Mouse (Mus musculus) macrophage (primary cell): ENCODE results near the gene Ica1l. TPM values are rescaled to one million over a fixed set of nuclear protein-coding genes. Genes with fewer than 3 reads are reported as not detected.
"Not testable (repeated sequence)": the region's sequence is repeated elsewhere in the genome, so short reads cannot be mapped to it uniquely, and the experiment has no call there.

Experiments
- H3K27ac ChIP-seq: fragments of 350-480 bp; formaldehyde crosslinking; 2 replicates; pipeline ENCODE4 v1.9.0; 2021
- H3K36me3 ChIP-seq: fragments of 350-480 bp; formaldehyde crosslinking; 2 replicates; pipeline ENCODE4 v1.9.0; 2021; ENCODE audit errors: inconsistent target
- H3K4me3 ChIP-seq: fragments of 350-480 bp; formaldehyde crosslinking; 2 replicates; pipeline ENCODE4 v1.9.0; 2021; ENCODE audit errors: inconsistent target
- H3K79me2 ChIP-seq: fragments of 350-480 bp; formaldehyde crosslinking; 2 replicates; pipeline ENCODE4 v1.9.0; 2021; ENCODE audit errors: inconsistent target
- WGBS: methylation state at CpG from one replicate; pipeline ENCODE4 v1.1.7; 2026; ENCODE audit warnings: inconsistent platforms; ENCODE audit not compliant: missing documents; 5-methylcytosine and 5-hydroxymethylcytosine counted together
- polyA plus RNA-seq: library from polyadenylated mRNA; stranded (reverse); fragments of 250-400 nt; gene quantifications from 3 replicates; pipeline ENCODE4 v1.2.4, GENCODE M21; 2018; ENCODE audit warnings: inconsistent platforms
- total RNA-seq, 78 experiments: library from RNA; depleted of rRNA; stranded (reverse); fragments of 250-400 nt; gene quantifications; 1 replicate in 9 of 78; 2 replicates in 24 of 78; 3 replicates in 43 of 78; 4 replicates in 2 of 78; pipeline ENCODE4 v1.2.4; 2018; ENCODE audit warnings: inconsistent platforms in 56 of 78

Ica1l gene
- not detected for total RNA-seq (2018; cell fraction: chromatin; rRNA removed)
- under 1 TPM in 12 of 26 experiments, not detected in 14; 0.03 to 0.31 (median 0.06) TPM for total RNA-seq (2018; cell fraction: cytosol; rRNA removed)
- total RNA-seq (2018; cell fraction: nucleus; rRNA removed): not detected
- not detected in 3 replicates for polyA plus RNA-seq

- Histone ChIP-seq H3K4me3 (no peak within 1 kb of the TSS), H3K27ac (no peak within 1 kb of the TSS), H3K79me2 (no peaks in the 10 kb centered on the region), H3K36me3 (no peaks in the 10 kb centered on the region)
- under 1% methylated on average over 75 of the region's 99 CpGs for WGBS
These were observed at the start of gene Ica1l for GRCm38 (mm10) chr1:60042796-60043469. TSS of gene Ica1l (minus strand) at chr1:60043184.

- Histone ChIP-seq H3K79me2 (no peaks in the 10 kb centered on the region), H3K36me3 (peaks cover 23% of the 10 kb centered on the region; the same call in 1 of the 2 replicates), H3K27ac (no peak overlapping the region), H3K4me3 (no peak overlapping the region)
- WGBS: 92% methylated on average over 6 of the region's 6 CpGs
These were observed 33.4 kb upstream of the Ica1l start for GRCm38 (mm10) chr1:60076411-60076810.

- Histone ChIP-seq H3K79me2 (no peaks in the 10 kb centered on the region), H3K27ac (no peak overlapping the region), H3K4me3 (no peak overlapping the region), H3K36me3 (peaks cover 23% of the 10 kb centered on the region; the same call in 1 of the 2 replicates)
- WGBS: 61% methylated on average over 3 of the region's 3 CpGs
These were observed 32.6 kb upstream of the Ica1l start for GRCm38 (mm10) chr1:60075590-60075989.

GRCm38 (mm10) chr1:60074935-60075334 is 32.0 kb upstream of the Ica1l start:
- Histone ChIP-seq H3K36me3 (peaks cover 19% of the 10 kb centered on the region; the same call in 1 of the 2 replicates), H3K27ac (no peak overlapping the region), H3K79me2 (no peaks in the 10 kb centered on the region), H3K4me3 (no peak overlapping the region)
- WGBS: 100% methylated on average over 2 of the region's 2 CpGs

GRCm38 (mm10) chr1:60070725-60071124 is 27.7 kb upstream of the Ica1l start:
- not testable (repeated sequence) for H3K36me3 ChIP-seq, H3K79me2 ChIP-seq, H3K4me3 ChIP-seq
- peak overlapping the region; percentile 28 for H3K27ac ChIP-seq

GRCm38 (mm10) chr1:60056310-60056709 is 13.3 kb upstream of the Ica1l start:
- no peak overlapping the region for H3K27ac ChIP-seq
- no peaks in the 10 kb centered on the region for H3K79me2 ChIP-seq
- no peaks in the 10 kb centered on the region for H3K36me3 ChIP-seq
- WGBS: 73% methylated on average over 1 of the region's 3 CpGs
- no peak overlapping the region for H3K4me3 ChIP-seq

GRCm38 (mm10) chr1:60054659-60055058 is 11.7 kb upstream of the Ica1l start:
- WGBS: 58% methylated on average over 3 of the region's 3 CpGs
- no peaks in the 10 kb centered on the region for H3K36me3 ChIP-seq
- H3K27ac ChIP-seq: no peak overlapping the region
- H3K79me2 ChIP-seq: no peaks in the 10 kb centered on the region
- H3K4me3 ChIP-seq: no peak overlapping the region

GRCm38 (mm10) chr1:60047481-60047880 is 4.5 kb upstream of the Ica1l start:
- not testable (repeated sequence) for H3K79me2 ChIP-seq, H3K36me3 ChIP-seq, H3K27ac ChIP-seq, H3K4me3 ChIP-seq
- WGBS: 95% methylated on average over 5 of the region's 5 CpGs

- Histone ChIP-seq H3K4me3 (no peak overlapping the region), H3K36me3 (no peaks in the 10 kb centered on the region), H3K27ac (no peak overlapping the region), H3K79me2 (no peaks in the 10 kb centered on the region)
- 100% methylated on average over 1 of the region's 1 CpGs for WGBS
These were observed 1.6 kb upstream of the Ica1l start for GRCm38 (mm10) chr1:60044595-60044994.

GRCm38 (mm10) chr1:60042398-60042795 is 587 bp downstream of the Ica1l start:
- 4% methylated on average over 19 of the region's 19 CpGs for WGBS
- H3K79me2 ChIP-seq: no peaks in the 10 kb centered on the region
- H3K27ac ChIP-seq: no peak overlapping the region
- H3K4me3 ChIP-seq: no peak overlapping the region
- H3K36me3 ChIP-seq: no peaks in the 10 kb centered on the region

- H3K36me3 ChIP-seq: no peaks in the 10 kb centered on the region
- H3K4me3 ChIP-seq: no peak overlapping the region
- 93% methylated on average over 2 of the region's 2 CpGs for WGBS
- no peaks in the 10 kb centered on the region for H3K79me2 ChIP-seq
- H3K27ac ChIP-seq: no peak overlapping the region
These were observed 7.9 kb downstream of the Ica1l start for GRCm38 (mm10) chr1:60035044-60035443.

GRCm38 (mm10) chr1:60017031-60017469 is 25.9 kb downstream of the Ica1l start:
- WGBS: 93% methylated on average over 1 of the region's 1 CpGs
- no peak overlapping the region for H3K27ac ChIP-seq

GRCm38 (mm10) chr1:60016136-60016611 is 26.8 kb downstream of the Ica1l start:
- WGBS: 6% methylated on average over 5 of the region's 5 CpGs
- H3K36me3 ChIP-seq: no peaks in the 10 kb centered on the region
- H3K79me2 ChIP-seq: no peaks in the 10 kb centered on the region
- H3K27ac ChIP-seq: peak overlapping the region; percentile 24; the same call in 1 of the 2 replicates
- H3K4me3 ChIP-seq: no peak overlapping the region

More at GRCm38 (mm10) chr1:60017031-60017469, 25.9 kb downstream of the Ica1l start:
- no peaks in the 10 kb centered on the region for H3K79me2 ChIP-seq
- H3K36me3 ChIP-seq: no peaks in the 10 kb centered on the region
- no peak overlapping the region for H3K4me3 ChIP-seq

- H3K27ac ChIP-seq: no peak overlapping the region
- 89% methylated on average over 5 of the region's 6 CpGs for WGBS
- no peaks in the 10 kb centered on the region for H3K79me2 ChIP-seq
- no peak overlapping the region for H3K4me3 ChIP-seq
- H3K36me3 ChIP-seq: no peaks in the 10 kb centered on the region
These were observed 27.5 kb downstream of the Ica1l start for GRCm38 (mm10) chr1:60015511-60015910.

GRCm38 (mm10) chr1:60013779-60014178 is 29.2 kb downstream of the Ica1l start:
- no peak overlapping the region for H3K27ac ChIP-seq
- H3K79me2 ChIP-seq: no peaks in the 10 kb centered on the region
- 88% methylated on average over 10 of the region's 10 CpGs for WGBS
- H3K36me3 ChIP-seq: no peaks in the 10 kb centered on the region
- no peak overlapping the region for H3K4me3 ChIP-seq
